Mouse (Mus musculus): ENCODE data around the gene Magt1.
"Not testable (repeated sequence)": the region's sequence is repeated elsewhere in the genome, so short reads cannot be mapped to it uniquely, and the experiment has no call there.

The Magt1 gene

GRCm38 (mm10) chrX:106011465-106012159, at the start of gene Magt1:
Gene Magt1, minus strand, starts transcription at chrX:106011906.
- DNase-seq: peak; percentile 95

- DNase-seq: no peak
Measured at GRCm38 (mm10) chrX:106048191-106048590, 36.5 kb upstream of the Magt1 start.

GRCm38 (mm10) chrX:106045928-106046327, 34.2 kb upstream of the Magt1 start:
- DNase-seq: no peak

GRCm38 (mm10) chrX:106045455-106045854, 33.7 kb upstream of the Magt1 start:
- no peak for DNase-seq

GRCm38 (mm10) chrX:106043863-106044617, 32.3 kb upstream of the Magt1 start:
- DNase-seq: no peak

- no peak for DNase-seq
Measured at GRCm38 (mm10) chrX:106037185-106037752, 25.6 kb upstream of the Magt1 start.

- DNase-seq: no peak
Measured at GRCm38 (mm10) chrX:106035727-106036126, 24.0 kb upstream of the Magt1 start.

GRCm38 (mm10) chrX:106031124-106031523, 19.4 kb upstream of the Magt1 start:
- no peak for DNase-seq

- no peak for DNase-seq
Measured at GRCm38 (mm10) chrX:106030176-106030575, 18.5 kb upstream of the Magt1 start.

GRCm38 (mm10) chrX:106027343-106027674, 15.6 kb upstream of the Magt1 start:
- DNase-seq: no peak

- DNase-seq: peak; percentile 95
Measured at GRCm38 (mm10) chrX:106026418-106027342, 15.0 kb upstream of the Magt1 start, which contains the start of gene Atp7a. Gene Atp7a, plus strand, starts transcription at chrX:106027276.

GRCm38 (mm10) chrX:106017516-106017915, 5.8 kb upstream of the Magt1 start:
- DNase-seq: no peak

- no peak for DNase-seq
Measured at GRCm38 (mm10) chrX:106017102-106017501, 5.4 kb upstream of the Magt1 start.

- DNase-seq: peak; percentile 95
Measured at GRCm38 (mm10) chrX:106015571-106016322, 4.0 kb upstream of the Magt1 start, which contains the start of gene Cox7b. Gene Cox7b, plus strand, starts transcription at chrX:106015700.

- not testable (repeated sequence) for DNase-seq
Measured at GRCm38 (mm10) chrX:106014741-106015377, 3.2 kb upstream of the Magt1 start.

- peak; percentile 49 for DNase-seq
Measured at GRCm38 (mm10) chrX:106013217-106013616, 1.5 kb upstream of the Magt1 start.

GRCm38 (mm10) chrX:106012559-106012958, 853 bp upstream of the Magt1 start:
- DNase-seq: no peak

- DNase-seq: no peak
Measured at GRCm38 (mm10) chrX:106010762-106011161, 944 bp downstream of the Magt1 start.

GRCm38 (mm10) chrX:106001605-106002004, 10.1 kb downstream of the Magt1 start:
- DNase-seq: no peak

- not testable (repeated sequence) for DNase-seq
Measured at GRCm38 (mm10) chrX:105957091-105957490, 54.6 kb downstream of the Magt1 start.

- DNase-seq: no peak
Measured at GRCm38 (mm10) chrX:105953999-105954398, 57.7 kb downstream of the Magt1 start.
